Mouse (Mus musculus): ENCODE measurements around the gene Ros1. TPM values are rescaled to one million over a fixed set of nuclear protein-coding genes. Genes with fewer than 3 reads are reported as not detected.

Ros1 gene
- polyA plus RNA-seq, 1 experiment from 2014 or later: not detected

- H3K4me1 ChIP-seq (ENCODE audit: control insufficient read depth, insufficient read depth, low read length): no peaks in the 10 kb centered on the region
- ATAC-seq (0 out of 2 replicates have a peak, but pooled peaks have one; percentile 11), DNase-seq (ENCODE audit: low spot score) (no peak)
- no peak overlapping the region for H3K9ac ChIP-seq (ENCODE audit: low read length)
- no peak overlapping the region for H3K4me2 ChIP-seq (ENCODE audit: low read length)
- 3% methylated on average over 10 of the region's 10 CpGs for WGBS
- H3K36me3 ChIP-seq (ENCODE audit: control insufficient read depth, insufficient read depth, low read length): no peaks in the 10 kb centered on the region
- no peaks in the 10 kb centered on the region for H3K9me3 ChIP-seq (replicated peaks; ENCODE audit: control insufficient read depth, low read length)
- H3K27ac ChIP-seq (ENCODE audit: low read depth, low read length): no peak overlapping the region
- H3K27me3 ChIP-seq (replicated peaks; ENCODE audit: control insufficient read depth, insufficient read depth, low read length): peaks cover 72% of the 10 kb centered on the region
- no peak overlapping the region for H3K4me3 ChIP-seq (ENCODE audit: low read depth, low read length)
These were observed 165.5 kb downstream of the Ros1 start for GRCm38 (mm10) chr10:52029421-52030080.

DNA sequence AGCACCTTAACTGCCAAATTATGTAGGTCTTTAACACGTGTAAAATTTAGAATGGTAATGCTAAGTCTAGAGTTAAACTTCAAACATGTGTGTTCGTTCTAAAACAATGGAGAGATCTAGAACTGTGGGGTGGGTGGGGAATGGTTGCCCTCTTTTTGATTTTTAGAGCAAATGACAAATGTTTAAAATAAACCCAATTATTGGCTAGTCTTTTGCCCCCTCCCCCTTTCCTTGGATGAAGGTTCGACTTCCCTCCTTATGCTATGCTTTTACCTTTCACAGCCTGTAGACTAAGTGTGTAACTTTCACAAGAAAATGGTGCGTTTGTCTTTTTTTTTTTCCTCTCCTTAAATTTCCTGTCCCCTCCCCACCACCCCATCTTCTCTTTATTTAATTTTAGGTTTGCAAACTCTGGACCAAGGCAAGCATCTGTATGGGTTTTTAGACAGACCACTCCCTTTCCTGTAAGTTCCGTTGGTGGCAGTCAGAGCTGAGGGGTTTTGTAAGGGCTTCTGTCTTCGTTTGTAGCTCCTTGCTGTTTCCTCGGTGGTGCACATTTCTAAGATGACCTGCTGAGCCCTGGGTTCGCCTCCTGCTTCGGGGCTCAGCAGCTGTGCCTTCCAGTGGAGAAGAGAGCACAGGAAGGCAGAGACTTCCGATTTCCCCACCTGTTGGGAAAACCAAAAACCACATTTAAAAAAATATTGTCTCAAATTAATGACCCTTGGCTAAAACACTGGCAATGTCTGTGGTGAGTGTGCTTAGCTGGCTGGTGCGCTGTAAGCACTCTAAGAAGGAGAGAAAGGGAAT is 166.3 kb downstream of the Ros1 start:
- 2% methylated on average over 11 of the region's 11 CpGs for WGBS
- DNase-seq (ENCODE audit: low spot score): no peak

GRCm38 (mm10) chr10:52027161-52028035 is 167.6 kb downstream of the Ros1 start:
- DNase-seq (ENCODE audit: low spot score) (no peak), ATAC-seq (peak; percentile 63)
- peak overlapping the region; percentile 53 for H3K9ac ChIP-seq (ENCODE audit: low read length)
- peak overlapping the region; percentile 41 for H3K4me3 ChIP-seq (ENCODE audit: low read depth, low read length)
- H3K4me2 ChIP-seq (ENCODE audit: low read length): peak overlapping the region; percentile 83
- H3K36me3 ChIP-seq (ENCODE audit: control insufficient read depth, insufficient read depth, low read length): no peaks in the 10 kb centered on the region
- 1% methylated on average over 60 of the region's 68 CpGs for WGBS
- no peaks in the 10 kb centered on the region for H3K9me3 ChIP-seq (replicated peaks; ENCODE audit: control insufficient read depth, low read length)
- no peaks in the 10 kb centered on the region for H3K4me1 ChIP-seq (ENCODE audit: control insufficient read depth, insufficient read depth, low read length)
- no peak overlapping the region for H3K27ac ChIP-seq (ENCODE audit: low read depth, low read length)
- H3K27me3 ChIP-seq (replicated peaks; ENCODE audit: control insufficient read depth, insufficient read depth, low read length): peaks cover 91% of the 10 kb centered on the region

More for the DNA sequence above, 166.3 kb downstream of the Ros1 start:
- Histone ChIP-seq H3K4me1 (ENCODE audit: control insufficient read depth, insufficient read depth, low read length) (no peaks in the 10 kb centered on the region), H3K4me2 (ENCODE audit: low read length) (no peak overlapping the region), H3K9me3 (replicated peaks; ENCODE audit: control insufficient read depth, low read length) (no peaks in the 10 kb centered on the region), H3K9ac (ENCODE audit: low read length) (no peak overlapping the region), H3K4me3 (ENCODE audit: low read depth, low read length) (no peak overlapping the region), H3K27me3 (replicated peaks; ENCODE audit: control insufficient read depth, insufficient read depth, low read length) (peaks cover 80% of the 10 kb centered on the region), H3K36me3 (ENCODE audit: control insufficient read depth, insufficient read depth, low read length) (no peaks in the 10 kb centered on the region), H3K27ac (ENCODE audit: low read depth, low read length) (no peak overlapping the region)
- ATAC-seq: no peak

DNA sequence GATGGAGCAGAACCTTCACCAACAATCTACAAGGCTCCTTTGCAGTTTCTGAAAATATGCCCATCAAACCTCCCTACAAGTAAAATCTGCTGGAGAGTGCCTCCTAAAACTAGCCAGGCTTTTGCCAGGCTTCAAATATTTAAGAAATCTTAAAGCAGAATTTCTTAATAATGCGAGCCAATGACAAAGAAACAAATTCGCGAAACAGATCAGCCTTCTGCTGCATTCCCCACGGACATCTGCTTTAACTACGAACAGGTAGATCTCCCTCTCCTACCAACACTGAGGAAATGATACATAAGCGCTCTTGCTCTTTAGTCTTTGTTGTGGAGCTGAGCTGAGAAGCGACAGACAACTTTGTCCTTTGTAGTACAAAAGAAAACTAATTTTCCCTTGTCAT is 169.2 kb downstream of the Ros1 start:
- H3K27me3 ChIP-seq (replicated peaks; ENCODE audit: control insufficient read depth, insufficient read depth, low read length): peaks cover 94% of the 10 kb centered on the region
- H3K4me3 ChIP-seq (ENCODE audit: low read depth, low read length): no peak overlapping the region
- ATAC-seq: no peak
- no peak overlapping the region for H3K9ac ChIP-seq (ENCODE audit: low read length)
- H3K4me2 ChIP-seq (ENCODE audit: low read length): no peak overlapping the region
- WGBS: 5% methylated on average over 7 of the region's 7 CpGs
- H3K27ac ChIP-seq (ENCODE audit: low read depth, low read length): no peak overlapping the region
- peaks cover 4% of the 10 kb centered on the region; the same call in 1 of the 2 replicates for H3K4me1 ChIP-seq (ENCODE audit: control insufficient read depth, insufficient read depth, low read length)
- H3K36me3 ChIP-seq (ENCODE audit: control insufficient read depth, insufficient read depth, low read length): no peaks in the 10 kb centered on the region
- DNase-seq (ENCODE audit: low spot score): no peak
- H3K9me3 ChIP-seq (replicated peaks; ENCODE audit: control insufficient read depth, low read length): no peaks in the 10 kb centered on the region

GRCm38 (mm10) chr10:52025291-52025690 is 169.8 kb downstream of the Ros1 start:
- ATAC-seq (no peak), DNase-seq (ENCODE audit: low spot score) (no peak)
- Histone ChIP-seq H3K9ac (ENCODE audit: low read length) (no peak overlapping the region), H3K36me3 (ENCODE audit: control insufficient read depth, insufficient read depth, low read length) (no peaks in the 10 kb centered on the region), H3K4me3 (ENCODE audit: low read depth, low read length) (no peak overlapping the region), H3K4me1 (ENCODE audit: control insufficient read depth, insufficient read depth, low read length) (peaks cover 4% of the 10 kb centered on the region; the same call in 1 of the 2 replicates), H3K27me3 (replicated peaks; ENCODE audit: control insufficient read depth, insufficient read depth, low read length) (peaks cover 96% of the 10 kb centered on the region), H3K4me2 (ENCODE audit: low read length) (no peak overlapping the region), H3K27ac (ENCODE audit: low read depth, low read length) (no peak overlapping the region), H3K9me3 (replicated peaks; ENCODE audit: control insufficient read depth, low read length) (no peaks in the 10 kb centered on the region)
- WGBS: 0% methylated on average over 1 of the region's 1 CpGs

DNA sequence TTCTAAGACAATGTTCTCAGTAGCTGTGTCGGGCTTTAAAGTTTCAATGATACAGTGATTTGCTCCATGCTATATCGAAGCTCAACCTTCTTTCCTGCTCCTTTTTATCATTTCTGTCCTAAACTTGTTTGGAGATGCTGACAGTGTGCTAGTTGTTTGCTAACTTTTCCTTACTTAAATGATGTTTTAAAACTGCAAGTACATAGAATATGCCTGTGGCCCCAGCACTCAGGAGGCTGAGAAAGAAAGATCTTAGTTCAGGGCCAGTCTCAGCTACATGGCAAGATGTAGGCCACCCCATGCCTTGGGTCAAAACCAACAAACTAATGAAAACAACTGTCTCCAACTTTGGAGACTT is 171.0 kb downstream of the Ros1 start:
- no peaks in the 10 kb centered on the region for H3K9me3 ChIP-seq (replicated peaks; ENCODE audit: control insufficient read depth, low read length)
- H3K27ac ChIP-seq (ENCODE audit: low read depth, low read length): no peak overlapping the region
- DNase-seq (ENCODE audit: low spot score): no peak
- no peak overlapping the region for H3K9ac ChIP-seq (ENCODE audit: low read length)
- no peak overlapping the region for H3K4me3 ChIP-seq (ENCODE audit: low read depth, low read length)
- no peak for ATAC-seq
- no peaks in the 10 kb centered on the region for H3K36me3 ChIP-seq (ENCODE audit: control insufficient read depth, insufficient read depth, low read length)
- 7% methylated on average over 2 of the region's 2 CpGs for WGBS
- H3K27me3 ChIP-seq (replicated peaks; ENCODE audit: control insufficient read depth, insufficient read depth, low read length): peaks cover 89% of the 10 kb centered on the region
- H3K4me1 ChIP-seq (ENCODE audit: control insufficient read depth, insufficient read depth, low read length): peaks cover 4% of the 10 kb centered on the region; the same call in 1 of the 2 replicates
- no peak overlapping the region for H3K4me2 ChIP-seq (ENCODE audit: low read length)

DNA sequence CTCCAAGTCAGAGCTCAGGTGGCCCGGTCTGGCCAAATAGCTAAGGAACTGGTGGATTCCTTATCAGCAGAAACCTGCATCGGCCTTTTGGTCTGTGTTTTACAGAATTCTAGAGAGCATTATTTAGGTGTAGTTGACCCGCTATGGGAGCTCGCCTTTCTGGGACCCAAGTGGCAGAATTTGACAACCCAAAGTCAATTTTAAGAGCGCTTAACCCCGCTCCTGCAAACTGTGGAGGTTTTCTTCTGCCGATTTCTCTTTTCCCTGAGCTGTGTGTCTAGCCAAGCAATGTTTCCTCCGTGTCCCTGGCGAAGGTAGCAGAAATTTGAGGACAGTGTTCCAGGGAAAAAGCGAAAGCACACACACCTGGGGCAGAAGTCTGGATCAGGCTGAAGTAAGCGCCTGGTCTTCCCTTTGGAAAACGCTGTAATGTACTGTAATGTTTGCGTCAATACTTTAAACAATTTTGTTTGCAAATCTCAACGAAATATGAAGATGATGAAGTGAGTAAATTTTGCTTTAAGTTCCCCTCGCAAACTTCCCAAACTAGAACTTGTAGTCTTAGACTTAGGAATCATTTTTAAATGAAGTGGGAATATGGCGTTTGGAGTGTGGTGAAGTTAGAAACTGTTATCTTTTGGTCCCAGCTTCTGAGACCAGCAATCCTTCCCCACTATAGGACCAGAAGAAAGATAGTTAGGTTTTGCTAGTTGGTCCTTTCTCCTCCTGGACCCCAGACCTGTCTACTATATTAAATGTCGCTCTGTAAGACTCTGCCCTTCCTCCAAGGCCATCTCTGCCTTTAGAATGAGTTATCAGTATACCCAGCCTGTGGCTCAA is 171.6 kb downstream of the Ros1 start:
- peak overlapping the region; percentile 95 for H3K4me2 ChIP-seq (ENCODE audit: low read length)
- H3K4me3 ChIP-seq (ENCODE audit: low read depth, low read length): peak overlapping the region; percentile 45
- 4% methylated on average over 17 of the region's 17 CpGs for WGBS
- H3K36me3 ChIP-seq (ENCODE audit: control insufficient read depth, insufficient read depth, low read length): no peaks in the 10 kb centered on the region
- DNase-seq (ENCODE audit: low spot score): no peak
- H3K27me3 ChIP-seq (replicated peaks; ENCODE audit: control insufficient read depth, insufficient read depth, low read length): peaks cover 86% of the 10 kb centered on the region
- H3K9me3 ChIP-seq (replicated peaks; ENCODE audit: control insufficient read depth, low read length): no peaks in the 10 kb centered on the region
- no peak for ATAC-seq
- H3K4me1 ChIP-seq (ENCODE audit: control insufficient read depth, insufficient read depth, low read length): peaks cover 4% of the 10 kb centered on the region; the same call in 1 of the 2 replicates
- no peak overlapping the region for H3K27ac ChIP-seq (ENCODE audit: low read depth, low read length)
- no peak overlapping the region; the same call in 1 of the 2 replicates for H3K9ac ChIP-seq (ENCODE audit: low read length)

All from forebrain, embryonic 14.5 days (tissue).